Mouse (Mus musculus): Measurements from ENCODE around the gene Antxr1.
"Not testable (repeated sequence)": the region's sequence is repeated elsewhere in the genome, so short reads cannot be mapped to it uniquely, and the experiment has no call there.

Gene Antxr1

GRCm38 (mm10) chr6:87099261-87099660 is 236.4 kb downstream of the Antxr1 start:
- DNase-seq: no peak

GRCm38 (mm10) chr6:87093631-87094030 is 242.0 kb downstream of the Antxr1 start:
- not testable (repeated sequence) for DNase-seq

- no peak for DNase-seq
These were observed 243.1 kb downstream of the Antxr1 start for GRCm38 (mm10) chr6:87092476-87092875.

- DNase-seq: no peak
These were observed 244.7 kb downstream of the Antxr1 start for GRCm38 (mm10) chr6:87090877-87091276.

- DNase-seq: no peak
These were observed 247.3 kb downstream of the Antxr1 start for GRCm38 (mm10) chr6:87088356-87088755.

- DNase-seq: no peak
These were observed 250.6 kb downstream of the Antxr1 start for GRCm38 (mm10) chr6:87085026-87085425.

Measured in kidney, adult 9 months (tissue).